Mouse (Mus musculus) brain, embryonic 14.5 days (tissue): ENCODE results near the gene Hdgfl2.

Experiments used
- CTCF ChIP-seq: fragments of 200-500 bp; IDR thresholded peaks from 2 replicates; pipeline ENCODE4 v1.5.1; 2012; ENCODE audit warnings: inconsistent platforms, mild to moderate bottlenecking, moderate library complexity, borderline replicate concordance; ENCODE audit not compliant: insufficient read depth, insufficient read length; ENCODE audit errors: extremely low read depth
- POLR2A ChIP-seq: fragments of 200-500 bp; IDR thresholded peaks from 2 replicates; pipeline ENCODE4 v1.6.1; 2012; ENCODE audit warnings: mild to moderate bottlenecking, inconsistent platforms, borderline replicate concordance; ENCODE audit not compliant: poor library complexity, insufficient read depth, insufficient read length, severe bottlenecking; ENCODE audit errors: extremely low read depth

GRCm38 (mm10) chr17:56030919-56031318, 48.5 kb upstream of the Hdgfl2 start:
- TF ChIP-seq POLR2A (no peak), CTCF (no peak)
